Mouse (Mus musculus): ENCODE results near the gene Pex12.
A peak's percentile ranks its signal among the peaks of the same experiment; 100 is the strongest.

Pex12 gene

DNA sequence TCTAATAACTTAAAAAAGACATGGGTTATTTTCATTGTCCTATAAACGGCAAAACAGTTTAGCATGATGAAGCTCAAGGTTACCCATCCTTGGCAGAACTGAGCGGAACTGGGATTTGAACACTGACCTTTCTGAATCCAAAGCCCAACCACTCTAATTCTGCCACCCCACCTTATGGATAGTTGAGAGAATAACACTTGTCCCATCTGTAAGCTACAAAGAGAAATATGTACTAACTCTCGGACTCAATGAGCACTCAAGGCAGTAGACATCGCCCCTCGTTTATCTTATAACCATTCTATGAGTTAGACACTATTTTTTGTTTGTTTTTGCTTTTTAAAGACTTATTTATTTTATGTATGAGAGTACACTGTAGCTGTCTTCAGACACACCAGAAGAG is 13.3 kb downstream of the Pex12 start:
- no peak for DNase-seq (ENCODE audit: low spot score in 2 of 2)

- peak in 1 of 2 experiments; percentile 65 for DNase-seq (ENCODE audit: low spot score in 2 of 2)
Measured at GRCm38 (mm10) chr11:83286566-83286965, 15.8 kb downstream of the Pex12 start, which contains the start of gene Slfn14. Slfn14 (minus strand) TSS chr11:83286726.

GRCm38 (mm10) chr11:83285627-83286026 is 16.8 kb downstream of the Pex12 start:
- no peak for DNase-seq (ENCODE audit: low spot score in 2 of 2)

- DNase-seq (ENCODE audit: low spot score in 2 of 2), result peak in 1 of 2 experiments; percentile 59
Measured at GRCm38 (mm10) chr11:83282084-83282483, 20.3 kb downstream of the Pex12 start.

DNA sequence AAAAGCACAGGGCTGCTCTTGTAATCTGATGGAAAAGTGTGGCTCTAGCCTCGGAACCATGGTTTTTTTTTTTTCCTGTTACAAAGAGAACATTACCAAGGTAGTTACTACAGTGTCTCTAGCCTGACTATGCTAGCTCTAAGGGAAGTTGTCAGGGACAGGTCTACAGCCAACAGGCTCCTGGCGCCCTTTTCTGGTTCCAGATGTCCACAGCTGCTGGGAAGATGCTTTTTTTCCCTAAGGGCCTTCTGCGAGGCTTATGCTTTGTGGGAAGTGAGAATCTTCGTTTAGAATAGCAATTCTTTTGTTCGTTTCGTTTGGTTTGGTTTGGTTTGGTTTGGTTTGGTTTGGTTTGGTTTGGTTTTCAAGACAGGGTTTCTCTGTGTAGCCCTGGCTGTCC is 22.7 kb downstream of the Pex12 start:
- DNase-seq (ENCODE audit: low spot score in 2 of 2), result no peak

GRCm38 (mm10) chr11:83279024-83279423 is 23.4 kb downstream of the Pex12 start:
- DNase-seq (ENCODE audit: low spot score in 2 of 2), result peak in 1 of 2 experiments; percentile 58

GRCm38 (mm10) chr11:83276251-83276650 is 26.1 kb downstream of the Pex12 start:
- DNase-seq (ENCODE audit: low spot score in 2 of 2), result peak in 1 of 2 experiments; percentile 61

DNA sequence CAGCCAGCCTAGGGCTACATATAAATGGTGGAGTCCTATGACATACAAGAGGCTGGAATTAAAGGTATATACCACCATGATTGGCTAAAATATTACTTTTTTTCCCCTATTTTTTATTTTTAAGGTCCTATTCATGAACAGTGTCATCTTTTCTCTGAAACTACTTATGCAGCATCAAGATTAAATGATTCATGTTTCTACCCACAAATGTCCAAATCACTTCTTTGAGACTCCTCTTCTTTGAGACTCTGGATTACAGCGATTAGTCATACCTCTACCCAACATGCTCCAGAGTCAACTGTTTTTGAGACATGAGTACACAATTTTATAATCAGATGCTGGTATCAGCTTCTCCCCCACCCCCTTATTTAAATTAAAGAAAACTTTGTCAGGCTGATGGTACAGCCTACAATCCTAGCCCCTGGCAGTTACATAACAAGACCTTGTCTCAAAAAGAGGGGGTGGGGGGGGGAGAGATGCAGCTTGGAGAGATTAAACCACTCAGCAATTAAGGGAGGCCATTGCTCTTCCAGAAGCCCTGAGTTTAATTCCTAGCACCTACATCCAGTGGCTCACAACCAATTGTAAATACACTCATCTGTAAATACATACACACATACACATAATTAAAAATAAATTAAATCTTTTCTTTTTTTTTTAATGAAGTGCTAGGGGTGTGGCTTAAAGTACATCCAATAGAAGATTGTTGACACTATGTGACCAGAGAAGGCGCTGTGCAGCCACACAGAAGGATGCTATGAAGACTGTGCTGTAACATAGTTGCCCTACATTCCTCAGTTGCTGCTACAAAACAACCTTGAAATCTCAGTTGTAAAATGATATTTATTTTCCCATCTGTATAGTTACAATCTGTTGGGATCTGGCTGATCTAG is 30.2 kb downstream of the Pex12 start:
- peak; percentile 44 to 68 for DNase-seq (ENCODE audit: low spot score in 2 of 2)

DNA sequence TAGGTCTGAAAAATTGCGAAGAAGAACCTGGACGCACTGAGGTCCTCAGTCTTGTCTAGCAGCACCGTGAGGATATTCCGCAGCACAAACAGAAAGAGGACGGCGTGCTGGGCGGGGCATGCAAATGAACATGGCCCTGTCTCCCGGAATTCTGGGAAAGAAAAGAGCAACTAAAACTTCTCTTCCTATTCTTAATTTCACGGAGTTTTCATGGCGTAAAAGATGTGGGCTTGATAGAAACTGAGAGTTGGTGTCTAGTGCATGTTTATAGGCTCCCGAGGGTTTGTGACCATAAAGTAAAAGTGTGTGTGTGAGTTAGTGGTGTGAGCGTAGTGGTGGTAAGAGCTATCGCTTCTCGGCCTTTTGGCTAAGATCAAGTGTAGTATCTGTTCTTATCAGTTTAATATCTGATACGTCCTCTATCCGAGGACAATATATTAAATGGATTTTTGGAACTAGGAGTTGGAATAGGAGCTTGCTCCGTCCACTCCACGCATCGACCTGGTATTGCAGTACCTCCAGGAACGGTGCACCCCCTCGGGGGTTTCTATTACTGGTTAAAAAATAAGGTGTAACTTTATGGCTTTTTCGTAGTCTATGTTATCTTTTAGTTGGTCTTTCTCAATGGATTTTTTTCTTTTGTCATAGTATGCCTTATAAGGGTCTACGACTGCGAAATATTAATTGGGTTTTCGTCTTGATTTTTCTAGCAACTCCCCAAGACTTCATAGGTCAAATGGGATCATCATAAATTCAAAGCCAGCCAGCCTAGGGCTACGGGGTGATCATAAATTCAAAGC is 31.0 kb downstream of the Pex12 start:
- peak; percentile 85 to 90 for DNase-seq (ENCODE audit: low spot score in 2 of 2)

DNA sequence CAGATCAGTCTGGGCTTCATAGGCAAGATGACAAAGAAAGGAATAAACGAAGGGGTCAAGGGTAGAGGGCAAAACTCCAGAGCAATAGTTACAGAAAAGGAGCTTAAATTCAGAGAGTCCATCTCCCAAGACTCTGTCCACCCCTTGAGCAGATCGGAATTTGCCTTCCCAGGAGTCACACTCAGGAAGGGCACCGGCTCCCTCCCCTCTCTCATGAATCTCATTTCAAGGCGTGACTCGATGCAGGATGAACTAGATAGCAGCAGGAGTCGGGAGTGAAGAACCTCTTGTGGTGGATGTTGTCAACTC is 31.6 kb downstream of the Pex12 start:
- no peak for DNase-seq (ENCODE audit: low spot score in 2 of 2)

GRCm38 (mm10) chr11:83263146-83263545 is 39.2 kb downstream of the Pex12 start:
- DNase-seq (ENCODE audit: low spot score in 2 of 2), result peak in 1 of 2 experiments; percentile 58

DNA sequence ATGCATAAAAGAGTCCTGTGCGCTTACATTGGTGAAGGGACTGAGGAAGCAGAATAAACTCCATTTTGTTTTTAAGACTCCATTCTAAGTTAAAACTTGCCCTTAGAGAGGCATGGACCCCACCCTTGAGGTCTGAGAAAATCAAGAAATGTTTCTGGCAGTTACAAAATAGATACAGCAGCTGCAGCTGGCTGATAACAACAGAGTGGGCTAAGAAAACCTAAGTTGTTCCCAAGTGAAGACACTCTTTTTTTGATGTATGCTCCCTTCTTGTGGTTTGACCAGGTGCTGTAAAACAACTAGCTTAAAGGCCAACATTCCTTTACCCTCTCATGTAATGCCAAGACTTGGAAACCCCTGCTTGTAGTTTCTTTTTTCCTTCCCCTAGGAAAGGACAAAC is 39.7 kb downstream of the Pex12 start:
- DNase-seq (ENCODE audit: low spot score in 2 of 2), result peak; percentile 33 to 63

- peak in 1 of 2 experiments; percentile 50 for DNase-seq (ENCODE audit: low spot score in 2 of 2)
Measured at GRCm38 (mm10) chr11:83257211-83257610, 45.2 kb downstream of the Pex12 start.
